Mouse (Mus musculus): Measurements from ENCODE around the gene Slc25a33. TPM values are rescaled to one million over a fixed set of nuclear protein-coding genes. Genes with fewer than 3 reads are reported as not detected.
A peak's percentile ranks its signal among the peaks of the same experiment; 100 is the strongest.

Slc25a33 gene
- polyA plus RNA-seq, 1 experiment from 2014 or later: 22.0 TPM

DNA sequence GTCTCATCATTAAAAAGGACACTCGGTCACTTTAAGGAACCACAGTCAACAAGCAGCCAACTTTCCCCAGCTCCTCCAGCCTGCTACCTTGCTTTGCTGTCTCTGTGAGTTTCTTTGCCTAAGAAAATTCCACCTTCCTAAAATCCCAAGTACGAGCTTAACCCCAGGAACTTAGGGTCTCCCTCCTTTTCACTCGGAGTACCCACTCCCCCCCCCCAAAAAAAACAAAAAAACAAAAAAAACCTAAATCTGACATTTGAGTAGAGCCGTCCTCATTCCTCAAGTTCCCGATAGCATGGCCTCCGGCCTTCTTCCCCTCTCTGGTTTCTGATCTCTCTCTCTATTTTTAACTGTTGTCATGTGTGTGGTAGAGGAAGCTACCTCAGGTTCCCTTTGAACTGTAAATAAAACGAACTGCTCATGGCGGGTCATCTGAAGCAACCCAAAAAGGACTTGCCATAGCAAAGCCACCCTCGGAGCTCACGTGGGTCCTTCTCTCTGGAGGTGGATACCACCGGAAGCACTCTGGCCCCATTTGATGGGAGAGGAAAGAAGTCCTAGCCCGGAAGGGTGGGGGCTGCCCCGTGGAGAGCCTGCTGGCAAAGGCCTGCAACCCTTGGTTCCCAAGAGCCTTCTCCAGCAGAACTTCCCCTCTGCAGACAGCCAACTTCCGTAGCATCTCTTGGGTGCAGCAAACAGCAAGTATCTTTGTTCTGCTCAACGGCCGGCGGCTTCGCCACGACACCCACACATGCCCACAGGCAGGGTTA is 71.7 kb downstream of the Slc25a33 start, which contains the start of gene Pik3cd:
Gene Pik3cd (minus strand): TSS at position 362 of the 770 bp plus-strand sequence.
- no peak within 1 kb of the TSS for H3K9ac ChIP-seq (ENCODE audit: low read length)
- no peak within 1 kb of the TSS for H3K27ac ChIP-seq (ENCODE audit: low read depth, low read length)
- H3K27me3 ChIP-seq (ENCODE audit: control insufficient read depth, insufficient read depth, low read length): peaks cover 3% of the 10 kb centered on the region; the same call in 1 of the 2 replicates
- WGBS: 73% methylated on average over 19 of the region's 19 CpGs
- H3K9me3 ChIP-seq (ENCODE audit: control insufficient read depth, low read length): no peaks in the 10 kb centered on the region
- H3K36me3 ChIP-seq (ENCODE audit: control insufficient read depth, insufficient read depth, low read length): no peaks in the 10 kb centered on the region
- DNase-seq (ENCODE audit: low spot score) (no peak), ATAC-seq (ENCODE audit: insufficient read depth, low FRiP score, low TSS enrichment) (no peak)
- no peaks in the 10 kb centered on the region for H3K4me1 ChIP-seq (ENCODE audit: control insufficient read depth, insufficient read depth, low read length)
- H3K4me2 ChIP-seq (ENCODE audit: low read depth): no peak within 1 kb of the TSS
- no peak within 1 kb of the TSS for H3K4me3 ChIP-seq (ENCODE audit: low read depth, low read length)

DNA sequence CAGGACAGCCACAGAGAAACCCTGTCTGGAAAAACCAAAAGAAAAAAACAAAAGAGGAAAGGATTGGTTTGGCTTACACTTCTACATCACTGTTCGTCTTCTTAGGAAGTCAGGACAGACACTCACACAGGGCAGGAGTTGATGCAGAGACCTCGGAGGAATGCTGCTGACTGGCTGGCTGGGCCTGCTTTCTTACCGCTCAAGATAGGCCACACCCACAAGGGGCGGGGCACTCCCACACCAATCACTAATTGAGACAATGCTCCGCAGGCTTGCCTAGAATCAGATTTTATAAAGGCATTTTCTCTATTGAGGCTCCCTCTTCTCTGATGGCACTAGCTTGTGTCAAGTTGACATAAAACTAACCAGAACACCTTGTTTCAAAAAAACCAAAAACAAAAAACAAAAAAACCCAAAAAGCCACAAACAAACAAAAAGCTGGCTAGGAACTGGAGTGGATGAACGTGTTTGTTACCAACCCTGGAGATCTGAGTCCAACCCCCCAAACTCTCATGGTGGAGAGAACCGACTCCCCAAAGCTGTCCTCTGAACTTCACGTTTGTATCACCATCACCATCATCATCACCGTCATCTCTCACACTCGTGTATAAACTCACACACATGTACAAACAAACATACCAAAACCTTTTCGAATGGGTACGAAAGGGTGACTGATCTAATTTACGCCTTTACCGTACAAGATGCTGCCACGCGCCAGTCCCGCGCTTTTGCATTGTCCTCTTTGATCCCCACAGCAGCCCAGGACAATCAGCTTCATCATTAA is 72.5 kb downstream of the Slc25a33 start:
- DNase-seq (ENCODE audit: low spot score): no peak
- H3K4me2 ChIP-seq (ENCODE audit: low read depth): no peak overlapping the region
- no peak overlapping the region for H3K9ac ChIP-seq (ENCODE audit: low read length)
- WGBS: 62% methylated on average over 18 of the region's 18 CpGs
- no peaks in the 10 kb centered on the region for H3K9me3 ChIP-seq (ENCODE audit: control insufficient read depth, low read length)
- no peak overlapping the region for H3K4me3 ChIP-seq (ENCODE audit: low read depth, low read length)
- H3K36me3 ChIP-seq (ENCODE audit: control insufficient read depth, insufficient read depth, low read length): no peaks in the 10 kb centered on the region
- H3K27ac ChIP-seq (ENCODE audit: low read depth, low read length): no peak overlapping the region
- H3K4me1 ChIP-seq (ENCODE audit: control insufficient read depth, insufficient read depth, low read length): no peaks in the 10 kb centered on the region
- ATAC-seq (ENCODE audit: insufficient read depth, low FRiP score, low TSS enrichment): no peak
- H3K27me3 ChIP-seq (ENCODE audit: control insufficient read depth, insufficient read depth, low read length): peaks cover 9% of the 10 kb centered on the region; the same call in 1 of the 2 replicates

DNA sequence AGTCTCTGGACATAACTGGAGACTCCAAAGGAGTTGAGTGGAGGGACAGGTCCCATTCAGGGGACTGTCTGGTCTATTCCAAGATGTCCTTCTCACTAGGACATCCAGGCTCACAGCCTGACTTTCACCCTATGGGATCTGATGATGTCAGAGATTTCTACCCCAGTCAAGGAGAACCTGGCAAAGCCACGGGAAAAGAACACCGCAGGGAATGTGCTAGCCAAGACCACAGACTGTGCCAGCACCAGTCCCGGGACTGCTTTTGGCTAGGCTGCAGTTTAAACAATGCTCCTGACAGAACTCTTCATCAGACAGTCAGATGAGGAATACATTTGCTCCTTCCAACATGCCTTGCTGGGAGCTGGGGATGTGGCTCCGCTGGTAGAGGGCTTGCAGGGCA is 74.1 kb downstream of the Slc25a33 start:
- 84% methylated on average over 4 of the region's 4 CpGs for WGBS
- no peaks in the 10 kb centered on the region for H3K36me3 ChIP-seq (ENCODE audit: control insufficient read depth, insufficient read depth, low read length)
- no peaks in the 10 kb centered on the region for H3K4me1 ChIP-seq (ENCODE audit: control insufficient read depth, insufficient read depth, low read length)
- ATAC-seq (ENCODE audit: insufficient read depth, low FRiP score, low TSS enrichment) (no peak), DNase-seq (ENCODE audit: low spot score) (no peak)
- H3K4me3 ChIP-seq (ENCODE audit: low read depth, low read length): no peak overlapping the region
- H3K9ac ChIP-seq (ENCODE audit: low read length): no peak overlapping the region
- no peak overlapping the region for H3K27ac ChIP-seq (ENCODE audit: low read depth, low read length)
- H3K9me3 ChIP-seq (ENCODE audit: control insufficient read depth, low read length): no peaks in the 10 kb centered on the region
- H3K4me2 ChIP-seq (ENCODE audit: low read depth): no peak overlapping the region
- H3K27me3 ChIP-seq (ENCODE audit: control insufficient read depth, insufficient read depth, low read length): peaks cover 11% of the 10 kb centered on the region; the same call in 1 of the 2 replicates

DNA sequence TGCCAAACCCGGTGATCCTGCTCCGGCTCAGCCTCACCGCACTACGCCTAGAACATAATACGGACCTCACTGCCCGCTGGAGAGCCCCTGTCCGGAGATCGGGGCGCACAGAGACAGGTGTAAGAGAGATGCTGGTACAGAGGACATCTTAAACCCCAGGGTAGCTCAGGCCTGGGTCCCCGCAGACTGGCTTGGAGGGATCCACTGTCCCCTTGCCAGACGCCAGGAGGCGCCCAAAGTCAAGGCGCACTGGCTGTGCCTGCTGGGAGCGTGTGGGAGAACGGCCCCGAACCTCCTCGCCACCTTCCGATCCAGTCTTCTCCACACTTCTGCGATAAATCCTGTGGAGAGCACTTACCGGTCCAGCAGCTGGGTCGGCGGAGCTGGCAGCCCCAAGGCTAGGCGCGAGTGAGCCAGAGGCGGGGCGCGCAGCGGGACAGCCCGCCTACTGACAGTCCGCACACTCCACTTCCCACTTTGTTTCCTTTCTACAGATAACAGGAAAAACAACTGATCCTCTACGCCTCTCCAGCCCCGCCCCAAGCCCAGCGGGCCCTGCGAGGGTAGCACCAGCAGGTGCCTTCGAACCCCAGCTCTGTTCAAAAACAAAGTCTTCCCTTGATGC is 75.8 kb downstream of the Slc25a33 start:
- Histone ChIP-seq H3K9me3 (ENCODE audit: control insufficient read depth, low read length) (no peaks in the 10 kb centered on the region), H3K36me3 (ENCODE audit: control insufficient read depth, insufficient read depth, low read length) (no peaks in the 10 kb centered on the region), H3K4me3 (ENCODE audit: low read depth, low read length) (peak overlapping the region; percentile 30), H3K27ac (ENCODE audit: low read depth, low read length) (no peak overlapping the region), H3K9ac (ENCODE audit: low read length) (peak overlapping the region; percentile 63), H3K27me3 (ENCODE audit: control insufficient read depth, insufficient read depth, low read length) (peaks cover 11% of the 10 kb centered on the region; the same call in 1 of the 2 replicates), H3K4me2 (ENCODE audit: low read depth) (peak overlapping the region; percentile 59), H3K4me1 (ENCODE audit: control insufficient read depth, insufficient read depth, low read length) (no peaks in the 10 kb centered on the region)
- WGBS: 0% methylated on average over 35 of the region's 35 CpGs
- ATAC-seq (ENCODE audit: insufficient read depth, low FRiP score, low TSS enrichment) (peak; percentile 63; the same call in 1 of the 2 replicates), DNase-seq (ENCODE audit: low spot score) (peak; percentile 79)

DNA sequence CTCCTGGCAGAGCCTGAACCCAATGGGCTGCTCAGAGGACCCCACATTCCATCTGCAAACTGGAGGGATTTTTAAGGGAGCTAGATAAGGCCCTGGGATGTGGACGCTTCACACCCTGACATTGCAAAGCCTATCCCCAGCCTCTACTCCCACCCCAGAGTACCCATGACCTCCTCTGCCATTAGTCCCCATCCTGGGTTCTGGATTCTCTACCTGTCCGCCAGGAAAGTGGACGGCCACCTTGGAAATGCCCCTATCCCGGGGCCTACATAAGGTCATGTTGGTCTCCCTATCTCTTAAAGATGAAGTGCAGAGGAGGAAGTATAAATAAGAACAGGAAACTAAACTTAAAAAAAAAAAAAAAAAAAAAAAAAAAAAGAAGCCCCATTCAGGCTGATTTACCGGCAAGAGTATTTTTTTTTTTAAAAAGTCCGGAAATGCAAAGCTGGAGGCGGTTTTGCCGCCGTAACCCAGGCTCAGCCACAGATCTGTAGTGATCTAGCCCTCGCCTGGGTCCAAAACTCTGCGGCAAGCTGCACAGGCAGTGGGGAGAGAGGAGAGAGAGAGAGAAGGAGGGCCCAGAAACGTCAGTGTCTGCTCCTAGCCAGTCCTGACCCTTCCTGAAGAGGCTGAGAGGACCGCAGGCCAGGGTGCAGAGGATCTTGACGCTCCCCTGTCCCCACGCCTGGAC is 76.4 kb downstream of the Slc25a33 start:
- Histone ChIP-seq H3K27ac (ENCODE audit: low read depth, low read length) (no peak overlapping the region), H3K4me2 (ENCODE audit: low read depth) (peak overlapping the region; percentile 59), H3K9me3 (ENCODE audit: control insufficient read depth, low read length) (no peaks in the 10 kb centered on the region), H3K36me3 (ENCODE audit: control insufficient read depth, insufficient read depth, low read length) (no peaks in the 10 kb centered on the region), H3K9ac (ENCODE audit: low read length) (peak overlapping the region; percentile 63), H3K27me3 (ENCODE audit: control insufficient read depth, insufficient read depth, low read length) (peaks cover 11% of the 10 kb centered on the region; the same call in 1 of the 2 replicates), H3K4me3 (ENCODE audit: low read depth, low read length) (peak overlapping the region; percentile 30; the same call in 1 of the 2 replicates), H3K4me1 (ENCODE audit: control insufficient read depth, insufficient read depth, low read length) (no peaks in the 10 kb centered on the region)
- WGBS: 21% methylated on average over 15 of the region's 15 CpGs
- DNase-seq (ENCODE audit: low spot score) (no peak), ATAC-seq (ENCODE audit: insufficient read depth, low FRiP score, low TSS enrichment) (no peak)

DNA sequence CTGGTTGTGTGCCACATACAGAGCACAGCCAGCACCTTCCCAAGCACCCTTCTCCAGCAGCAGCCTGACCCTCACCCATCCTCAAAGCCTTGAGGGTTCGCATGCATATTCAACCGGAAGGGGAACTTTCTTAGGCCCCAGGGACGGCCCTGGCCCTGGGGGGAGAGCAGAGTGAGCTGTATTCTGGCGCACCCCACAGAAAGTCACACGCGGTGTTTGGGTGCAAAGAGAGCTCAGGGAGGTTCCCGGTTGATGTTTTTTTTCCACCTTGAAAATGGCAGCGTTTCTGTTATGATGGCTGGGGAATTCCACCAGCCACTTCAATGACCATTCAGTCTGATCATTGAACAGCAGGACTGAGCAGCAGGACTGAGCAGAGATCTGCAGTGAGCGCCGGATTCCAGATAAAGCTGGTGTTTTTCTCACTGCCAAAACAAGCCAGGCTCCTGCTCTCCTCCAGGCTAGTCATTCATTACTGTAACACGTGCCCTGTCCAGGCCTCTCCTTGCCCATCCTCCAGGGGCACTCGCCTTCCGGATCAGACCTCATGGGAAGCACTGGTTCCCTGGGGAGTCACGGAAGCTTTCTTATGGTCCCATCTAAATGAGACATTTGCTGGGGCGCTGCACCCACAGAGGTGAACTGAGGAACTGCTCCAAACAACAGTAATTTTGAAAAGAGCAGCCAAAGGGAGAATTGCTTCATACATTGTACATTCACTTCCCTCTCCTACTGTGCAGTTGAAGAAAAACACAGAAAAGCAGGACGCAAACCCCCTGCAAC is 77.7 kb downstream of the Slc25a33 start:
- Histone ChIP-seq H3K9ac (ENCODE audit: low read length) (no peak overlapping the region), H3K27ac (ENCODE audit: low read depth, low read length) (no peak overlapping the region), H3K27me3 (ENCODE audit: control insufficient read depth, insufficient read depth, low read length) (peaks cover 11% of the 10 kb centered on the region; the same call in 1 of the 2 replicates), H3K9me3 (ENCODE audit: control insufficient read depth, low read length) (no peaks in the 10 kb centered on the region), H3K4me2 (ENCODE audit: low read depth) (no peak overlapping the region), H3K36me3 (ENCODE audit: control insufficient read depth, insufficient read depth, low read length) (no peaks in the 10 kb centered on the region), H3K4me3 (ENCODE audit: low read depth, low read length) (no peak overlapping the region), H3K4me1 (ENCODE audit: control insufficient read depth, insufficient read depth, low read length) (no peaks in the 10 kb centered on the region)
- DNase-seq (ENCODE audit: low spot score) (no peak), ATAC-seq (ENCODE audit: insufficient read depth, low FRiP score, low TSS enrichment) (no peak)
- WGBS: 40% methylated on average over 16 of the region's 16 CpGs

All from neural tube, embryonic 11.5 days (tissue).